Mouse (Mus musculus) heart, postnatal 0 days (tissue): Measurements from ENCODE around the gene Eya3.

Experiments used
- CTCF ChIP-seq: IDR thresholded peaks from 2 replicates; pipeline ENCODE4 v1.5.1; 2016; ENCODE audit warnings: antibody characterized with exemption, control low read depth, low read depth
- EP300 ChIP-seq: IDR thresholded peaks from 2 replicates; pipeline ENCODE4 v1.6.1; 2016; ENCODE audit warnings: antibody characterized with exemption, low read depth

DNA sequence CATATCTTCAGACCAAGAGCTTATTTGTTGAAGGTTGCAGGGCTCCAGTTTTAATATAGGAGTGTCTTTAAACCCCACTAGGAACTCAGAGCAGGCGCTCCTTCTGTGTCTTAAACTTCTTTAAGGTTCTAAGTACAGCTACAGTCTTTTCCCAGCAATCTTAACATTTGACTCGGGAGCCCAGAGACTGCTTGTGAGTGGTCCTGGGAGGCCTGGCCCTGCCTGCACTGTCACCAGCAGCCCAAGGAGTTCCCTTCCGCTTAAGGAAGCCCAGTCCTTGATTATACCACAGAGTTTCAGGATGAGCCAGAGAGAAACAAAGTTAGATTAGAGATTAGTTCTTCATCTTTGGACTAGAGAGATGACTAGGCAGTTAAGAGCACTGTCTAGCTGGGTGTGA, 54.6 kb downstream of the Eya3 start:
- TF ChIP-seq CTCF (no peak), EP300 (no peak)
